Mouse (Mus musculus): ENCODE results near the gene Slc48a1.

The Slc48a1 gene

DNA sequence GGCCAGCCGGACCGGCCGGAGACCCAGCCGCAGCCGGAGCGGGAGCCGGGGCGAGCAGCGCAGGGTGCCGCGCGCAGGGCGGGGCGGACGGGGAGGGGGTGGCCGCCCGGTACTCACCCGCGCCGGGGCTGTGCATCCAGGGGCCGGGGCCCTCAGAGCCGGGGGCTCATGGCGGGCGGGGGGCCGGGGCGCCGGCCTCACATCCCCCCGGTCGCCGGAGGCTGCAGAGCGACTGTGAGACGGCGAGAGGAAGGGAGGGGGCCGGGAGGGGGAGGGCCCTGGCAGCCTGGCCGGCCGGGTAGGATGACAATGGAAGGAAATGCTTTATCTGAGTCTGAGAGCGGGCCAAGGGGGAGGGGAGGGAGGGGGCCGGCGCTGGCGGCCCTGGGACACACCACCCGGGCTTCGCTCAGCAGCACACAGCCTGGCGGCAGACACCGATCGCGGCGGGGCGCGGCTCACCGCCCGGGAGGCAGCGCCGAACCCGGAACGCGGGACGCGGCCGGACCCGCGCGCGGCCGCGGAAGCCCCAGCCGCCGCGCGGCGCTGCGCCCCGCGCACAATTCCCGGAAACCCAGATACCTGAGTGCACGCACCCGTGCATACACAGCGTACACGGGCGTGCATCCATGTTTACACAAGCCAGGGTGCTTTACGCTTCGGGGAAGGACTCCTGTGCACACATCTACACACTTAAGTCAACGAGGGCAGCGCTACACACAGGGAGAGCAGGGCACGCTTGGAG is 53.1 kb downstream of the Slc48a1 start:
- in situ Hi-C loops (cut with MboI; ENCODE audit: low pct_unique_long_range_greater_than_20kb in 1 of 2, low sequenced_read_pairs in 2 of 2, unreplicated experiment in 1 of 2) = no loop called here

GRCm38 (mm10) chr15:97831987-97832640 is 53.8 kb downstream of the Slc48a1 start:
- in situ Hi-C loops (cut with MboI; ENCODE audit: low pct_unique_long_range_greater_than_20kb in 1 of 2, low sequenced_read_pairs in 2 of 2, unreplicated experiment in 1 of 2) = no loop called here

DNA sequence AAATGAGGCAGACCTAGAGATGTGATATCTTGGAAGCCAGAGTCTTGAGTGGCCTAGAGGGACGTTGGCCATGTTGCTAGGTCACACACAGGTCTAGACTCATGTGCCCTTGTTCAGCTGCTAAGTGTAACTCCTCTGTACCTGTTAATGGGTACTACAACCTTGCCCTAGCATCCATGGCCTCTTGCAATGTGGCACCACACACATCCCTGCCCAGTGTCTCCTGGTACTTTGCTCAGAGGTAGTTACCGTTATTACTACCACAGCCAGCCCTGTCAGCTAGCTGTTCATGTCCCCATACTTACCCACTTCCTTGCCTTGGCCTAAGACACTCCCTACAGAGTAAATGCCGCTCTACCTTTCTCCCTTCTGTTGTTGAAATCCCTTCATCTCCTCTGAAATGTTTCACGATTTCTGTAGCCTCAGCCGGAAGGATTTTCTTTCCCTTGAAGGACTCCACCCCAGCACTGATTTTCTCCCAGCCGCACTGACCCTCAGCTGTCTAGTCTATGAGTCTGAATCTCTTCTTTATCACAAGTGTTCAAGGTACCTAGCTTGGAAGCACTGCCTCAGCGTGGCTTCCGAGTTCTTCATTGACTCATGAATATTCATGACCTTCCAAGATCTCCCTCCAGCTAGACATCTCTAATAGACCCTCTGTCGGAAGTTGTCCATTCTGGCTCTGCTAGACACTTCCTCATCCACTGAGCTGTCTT is 54.6 kb downstream of the Slc48a1 start:
- in situ Hi-C loops (cut with MboI; ENCODE audit: low pct_unique_long_range_greater_than_20kb in 1 of 2, low sequenced_read_pairs in 2 of 2, unreplicated experiment in 1 of 2) = no loop called here

DNA sequence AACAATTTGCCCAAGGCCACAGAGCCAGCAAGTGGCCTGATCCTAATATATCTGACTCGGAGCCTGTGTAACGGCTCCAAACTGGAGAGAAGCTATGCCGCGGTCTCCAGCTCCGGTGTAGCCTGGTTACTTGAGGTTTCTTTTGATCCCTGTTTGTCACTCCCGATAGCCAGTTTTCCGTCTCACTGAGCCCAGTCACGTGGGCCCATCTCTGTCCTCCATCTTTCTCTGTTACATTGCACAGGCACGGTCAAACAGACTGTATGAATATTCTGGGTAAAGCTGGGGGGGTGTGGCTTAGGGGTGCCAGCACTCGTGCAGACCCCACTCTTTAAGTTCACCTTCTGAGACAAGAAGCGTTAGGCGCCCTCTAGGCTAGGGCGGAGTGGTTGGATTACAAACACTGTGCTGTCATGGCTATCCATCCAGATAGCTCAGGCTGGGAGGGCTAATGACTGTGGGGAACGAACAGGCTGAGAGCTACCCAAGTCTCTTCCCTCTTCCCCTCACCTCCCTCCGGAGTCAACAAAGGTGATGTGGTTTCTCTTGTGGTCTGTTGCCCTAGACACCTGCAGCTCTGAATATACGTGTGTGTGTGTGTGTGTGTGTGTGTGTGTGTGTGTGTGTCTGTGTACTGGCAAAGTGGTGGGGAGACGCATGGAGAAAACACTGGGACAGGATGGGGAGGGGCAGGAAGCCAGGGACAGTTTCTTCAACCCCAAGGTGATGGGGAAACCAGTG is 58.0 kb downstream of the Slc48a1 start:
- in situ Hi-C loops (cut with MboI; ENCODE audit: low pct_unique_long_range_greater_than_20kb in 1 of 2, low sequenced_read_pairs in 2 of 2, unreplicated experiment in 1 of 2) = loop anchor here in 1 of 2 experiments (5.0 kb wide), 1 partner anchor 39 kb away; no protein-coding TSS in a partner anchor

DNA sequence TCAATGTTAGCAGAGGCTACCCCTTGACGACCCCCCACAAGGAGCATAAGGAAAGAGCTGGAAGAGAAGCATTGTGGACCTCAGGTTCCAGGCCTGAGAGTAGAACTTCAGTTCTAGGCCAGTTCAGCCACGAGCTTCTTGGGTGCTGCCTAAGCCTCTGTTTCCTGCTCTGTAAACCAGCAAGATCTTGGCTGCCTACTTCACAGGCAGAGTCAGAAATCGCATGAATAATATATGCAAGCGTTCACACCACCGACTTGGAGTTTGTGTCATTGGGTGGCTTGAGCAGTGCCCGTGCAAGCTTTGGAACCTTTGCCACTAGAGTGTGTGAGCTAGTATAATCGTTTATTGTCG is 58.6 kb downstream of the Slc48a1 start:
- in situ Hi-C loops (cut with MboI; ENCODE audit: low pct_unique_long_range_greater_than_20kb in 1 of 2, low sequenced_read_pairs in 2 of 2, unreplicated experiment in 1 of 2) = loop anchor here in 1 of 2 experiments (5.0 kb wide), 1 partner anchor 40 kb away; no protein-coding TSS in a partner anchor

GRCm38 (mm10) chr15:97837491-97838061 is 59.3 kb downstream of the Slc48a1 start:
- in situ Hi-C loops (cut with MboI; ENCODE audit: low pct_unique_long_range_greater_than_20kb in 1 of 2, low sequenced_read_pairs in 2 of 2, unreplicated experiment in 1 of 2) = loop anchor here in 1 of 2 experiments (5.0 kb wide), 1 partner anchor 40 kb away; no protein-coding TSS in a partner anchor

- in situ Hi-C loops (cut with MboI; ENCODE audit: low pct_unique_long_range_greater_than_20kb in 1 of 2, low sequenced_read_pairs in 2 of 2, unreplicated experiment in 1 of 2) = loop anchor here in 1 of 2 experiments (5.0 kb wide), 1 partner anchor 41 kb away; no protein-coding TSS in a partner anchor
Measured at GRCm38 (mm10) chr15:97838395-97838794, 60.1 kb downstream of the Slc48a1 start.

DNA sequence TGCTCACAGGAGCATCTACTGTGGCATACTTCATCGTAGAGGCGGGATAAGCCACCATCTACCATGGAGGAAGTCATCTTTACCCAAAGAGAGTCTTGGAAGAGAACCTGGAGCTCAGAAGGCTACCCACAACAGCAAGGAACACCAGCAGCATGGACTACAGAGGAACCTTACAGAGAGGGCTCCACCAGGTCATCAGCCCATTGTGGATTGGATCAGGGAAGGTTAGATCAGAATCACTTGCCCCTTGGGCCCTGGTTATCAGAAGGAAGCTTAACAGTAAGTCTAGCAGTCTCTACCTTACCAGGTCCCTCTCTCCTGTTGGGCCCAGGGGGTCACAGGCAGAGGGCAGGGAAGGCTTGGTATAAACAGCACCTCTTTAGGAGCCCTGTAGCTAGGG is 60.7 kb downstream of the Slc48a1 start:
- in situ Hi-C loops (cut with MboI; ENCODE audit: low pct_unique_long_range_greater_than_20kb in 1 of 2, low sequenced_read_pairs in 2 of 2, unreplicated experiment in 1 of 2) = loop anchor here in 1 of 2 experiments (5.0 kb wide), 1 partner anchor 42 kb away; no protein-coding TSS in a partner anchor

DNA sequence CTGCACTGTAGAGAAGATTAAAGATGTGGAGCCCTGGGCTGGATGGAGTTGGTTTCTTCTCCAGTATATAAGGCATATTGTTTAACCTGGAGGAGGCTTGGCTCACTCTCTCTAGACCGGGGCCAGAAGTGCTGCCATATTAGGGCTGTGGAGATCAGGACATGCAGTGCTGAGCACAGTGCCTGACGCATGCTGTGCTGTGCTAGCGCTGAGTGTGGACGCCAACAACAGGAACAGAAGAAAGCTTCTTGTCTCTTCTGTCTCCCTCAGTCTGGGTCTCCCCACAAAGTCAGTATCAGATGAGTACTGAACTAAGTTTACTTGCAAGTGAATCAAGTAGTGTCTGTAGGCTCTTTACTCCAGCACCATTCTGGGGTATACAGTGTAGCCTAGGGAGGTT is 61.2 kb downstream of the Slc48a1 start:
- in situ Hi-C loops (cut with MboI; ENCODE audit: low pct_unique_long_range_greater_than_20kb in 1 of 2, low sequenced_read_pairs in 2 of 2, unreplicated experiment in 1 of 2) = loop anchor here in 1 of 2 experiments (5.0 kb wide), 1 partner anchor 42 kb away; no protein-coding TSS in a partner anchor

DNA sequence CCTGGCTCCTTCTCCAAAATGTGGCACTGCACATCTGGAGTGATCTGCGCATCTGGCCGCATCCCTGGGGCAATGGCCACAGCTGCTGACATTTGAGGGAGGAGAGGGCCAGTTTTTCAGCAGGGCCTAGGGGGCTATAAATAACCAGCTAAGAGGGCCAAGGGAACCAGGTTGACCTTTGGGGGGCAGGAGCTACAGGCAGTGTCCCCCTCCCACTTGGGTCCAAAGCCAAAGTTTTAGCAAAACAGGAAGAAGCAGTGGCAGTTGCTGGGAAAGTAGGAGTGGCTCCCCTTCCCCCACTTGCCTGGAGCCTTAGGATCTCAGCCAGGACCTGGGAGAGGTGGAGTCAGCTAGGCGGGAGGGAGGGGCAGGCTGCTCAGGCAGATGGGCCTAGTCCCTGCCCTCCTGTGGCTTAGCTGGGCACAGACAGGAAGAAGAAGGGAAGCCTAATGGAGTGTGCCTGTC is 61.7 kb downstream of the Slc48a1 start:
- in situ Hi-C loops (cut with MboI; ENCODE audit: low pct_unique_long_range_greater_than_20kb in 1 of 2, low sequenced_read_pairs in 2 of 2, unreplicated experiment in 1 of 2) = loop anchor here in 1 of 2 experiments (5.0 kb wide), 1 partner anchor 43 kb away; no protein-coding TSS in a partner anchor

GRCm38 (mm10) chr15:97840781-97841180 is 62.5 kb downstream of the Slc48a1 start:
- in situ Hi-C loops (cut with MboI; ENCODE audit: low pct_unique_long_range_greater_than_20kb in 1 of 2, low sequenced_read_pairs in 2 of 2, unreplicated experiment in 1 of 2) = no loop called here

- in situ Hi-C loops (cut with MboI; ENCODE audit: low pct_unique_long_range_greater_than_20kb in 1 of 2, low sequenced_read_pairs in 2 of 2, unreplicated experiment in 1 of 2) = no loop called here
Measured at GRCm38 (mm10) chr15:97841383-97841782, 63.1 kb downstream of the Slc48a1 start.

DNA sequence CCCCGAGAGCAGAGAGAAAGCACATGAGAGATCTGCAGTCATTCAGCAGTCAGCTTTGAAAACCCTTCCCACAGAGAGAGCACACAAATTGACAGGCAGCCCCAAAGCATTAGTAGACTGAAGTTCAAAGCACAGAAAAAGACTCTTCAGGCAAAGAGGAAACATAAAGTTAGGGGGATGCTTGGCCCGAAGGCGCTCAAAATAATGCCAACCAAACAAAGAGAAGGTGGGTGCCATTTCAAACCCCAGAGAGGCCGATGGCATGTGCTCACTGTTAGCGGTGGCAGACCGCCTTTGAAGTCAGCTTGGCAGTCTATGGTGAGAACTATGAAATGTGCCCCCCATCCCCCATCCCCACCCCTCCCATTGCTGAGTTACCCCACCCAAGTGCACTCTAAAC is 63.7 kb downstream of the Slc48a1 start:
- in situ Hi-C loops (cut with MboI; ENCODE audit: low pct_unique_long_range_greater_than_20kb in 1 of 2, low sequenced_read_pairs in 2 of 2, unreplicated experiment in 1 of 2) = no loop called here
